Mouse (Mus musculus) forebrain, embryonic 13.5 days (tissue): Measurements from ENCODE around the gene Ctse. TPM values are rescaled to one million over a fixed set of nuclear protein-coding genes. Genes with fewer than 3 reads are reported as not detected.
A peak's percentile ranks its signal among the peaks of the same experiment; 100 is the strongest.

Experiments used
- ATAC-seq: fragments of 200-750 bp; cut with Nextera tagmentation; 2 replicates; pipeline ENCODE4 v1.8.0; 2017
- H3K27ac ChIP-seq: fragments of 300-500 bp; sonication (generic); 2 replicates; pipeline ENCODE4 v1.5.1; 2015; ENCODE audit warnings: inconsistent platforms, mild to moderate bottlenecking, moderate library complexity
- H3K27me3 ChIP-seq: fragments of 300-500 bp; sonication (generic); 2 replicates; pipeline ENCODE4 v1.6.1; 2015; ENCODE audit warnings: mild to moderate bottlenecking, inconsistent platforms
- H3K36me3 ChIP-seq: fragments of 300-500 bp; sonication (generic); 2 replicates; pipeline ENCODE4 v1.6.1; 2015; ENCODE audit warnings: mild to moderate bottlenecking, inconsistent platforms; ENCODE audit not compliant: poor library complexity, severe bottlenecking
- H3K4me1 ChIP-seq: fragments of 300-500 bp; sonication (generic); 2 replicates; pipeline ENCODE4 v1.6.1; 2015; ENCODE audit warnings: inconsistent platforms
- H3K4me2 ChIP-seq: fragments of 300-500 bp; sonication (generic); 2 replicates; pipeline ENCODE4 v1.6.1; 2015; ENCODE audit warnings: inconsistent platforms, mild to moderate bottlenecking, moderate library complexity
- H3K4me3 ChIP-seq: fragments of 300-500 bp; sonication (generic); 2 replicates; pipeline ENCODE4 v1.5.1; 2015; ENCODE audit warnings: mild to moderate bottlenecking, inconsistent platforms
- H3K9ac ChIP-seq: fragments of 300-500 bp; sonication (generic); 2 replicates; pipeline ENCODE4 v1.6.1; 2015; ENCODE audit warnings: mild to moderate bottlenecking, inconsistent platforms
- H3K9me3 ChIP-seq: fragments of 300-500 bp; sonication (generic); replicated peaks from 2 replicates; pipeline ENCODE4 v1.6.1; 2016; ENCODE audit warnings: inconsistent platforms
- WGBS: fragments of 180-500 bp; shearing (Covaris S2); methylation state at CpG from one replicate; pipeline ENCODE4 v1.1.7; 2015; 5-methylcytosine and 5-hydroxymethylcytosine counted together
- polyA plus RNA-seq: library from polyadenylated mRNA; unstranded; fragments of >200 nt; fragmentation: Nextera tagmentation; extraction: Ambion mirVana; gene quantifications from 2 replicates; pipeline ENCODE4 v1.2.1, GENCODE M21; 2015

Ctse gene
- polyA plus RNA-seq, 1 experiment from 2014 or later = not detected

DNA sequence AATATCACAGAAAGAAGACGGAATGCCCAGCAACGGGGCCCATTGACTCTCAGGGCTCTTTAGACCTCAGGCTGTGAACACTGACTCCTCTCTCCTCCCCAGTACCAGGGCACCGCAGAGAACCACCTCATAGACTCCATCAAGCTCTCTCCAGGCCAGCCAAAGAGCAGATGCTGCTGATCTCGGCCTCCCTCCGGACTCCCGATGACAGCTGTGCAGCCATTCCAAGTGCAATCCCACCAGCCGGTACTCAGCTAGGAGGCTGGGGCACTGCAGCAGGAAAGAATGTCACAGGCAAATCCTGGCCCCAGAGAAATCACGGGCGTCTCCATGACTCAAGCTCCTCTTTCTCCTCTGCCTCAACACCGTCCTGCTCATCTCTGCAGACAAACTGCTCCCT lies 73.4 kb downstream of the Ctse start:
- Histone ChIP-seq H3K36me3 (no peaks in the 10 kb centered on the region), H3K4me3 (no peak overlapping the region), H3K27me3 (no peaks in the 10 kb centered on the region), H3K9ac (no peak overlapping the region), H3K9me3 (no peaks in the 10 kb centered on the region), H3K27ac (no peak overlapping the region), H3K4me1 (no peaks in the 10 kb centered on the region), H3K4me2 (no peak overlapping the region)
- ATAC-seq = no peak
- 73% methylated on average over 10 of the region's 10 CpGs for WGBS

GRCm38 (mm10) chr1:131712386-131712785 lies 74.3 kb downstream of the Ctse start:
- peak; percentile 73 for ATAC-seq
- H3K4me1 ChIP-seq = no peaks in the 10 kb centered on the region
- WGBS = 42% methylated on average over 2 of the region's 2 CpGs
- H3K9me3 ChIP-seq = no peaks in the 10 kb centered on the region
- H3K4me3 ChIP-seq = no peak overlapping the region
- H3K36me3 ChIP-seq = no peaks in the 10 kb centered on the region
- no peak overlapping the region for H3K27ac ChIP-seq
- no peak overlapping the region for H3K4me2 ChIP-seq
- H3K9ac ChIP-seq = no peak overlapping the region
- H3K27me3 ChIP-seq = no peaks in the 10 kb centered on the region

DNA sequence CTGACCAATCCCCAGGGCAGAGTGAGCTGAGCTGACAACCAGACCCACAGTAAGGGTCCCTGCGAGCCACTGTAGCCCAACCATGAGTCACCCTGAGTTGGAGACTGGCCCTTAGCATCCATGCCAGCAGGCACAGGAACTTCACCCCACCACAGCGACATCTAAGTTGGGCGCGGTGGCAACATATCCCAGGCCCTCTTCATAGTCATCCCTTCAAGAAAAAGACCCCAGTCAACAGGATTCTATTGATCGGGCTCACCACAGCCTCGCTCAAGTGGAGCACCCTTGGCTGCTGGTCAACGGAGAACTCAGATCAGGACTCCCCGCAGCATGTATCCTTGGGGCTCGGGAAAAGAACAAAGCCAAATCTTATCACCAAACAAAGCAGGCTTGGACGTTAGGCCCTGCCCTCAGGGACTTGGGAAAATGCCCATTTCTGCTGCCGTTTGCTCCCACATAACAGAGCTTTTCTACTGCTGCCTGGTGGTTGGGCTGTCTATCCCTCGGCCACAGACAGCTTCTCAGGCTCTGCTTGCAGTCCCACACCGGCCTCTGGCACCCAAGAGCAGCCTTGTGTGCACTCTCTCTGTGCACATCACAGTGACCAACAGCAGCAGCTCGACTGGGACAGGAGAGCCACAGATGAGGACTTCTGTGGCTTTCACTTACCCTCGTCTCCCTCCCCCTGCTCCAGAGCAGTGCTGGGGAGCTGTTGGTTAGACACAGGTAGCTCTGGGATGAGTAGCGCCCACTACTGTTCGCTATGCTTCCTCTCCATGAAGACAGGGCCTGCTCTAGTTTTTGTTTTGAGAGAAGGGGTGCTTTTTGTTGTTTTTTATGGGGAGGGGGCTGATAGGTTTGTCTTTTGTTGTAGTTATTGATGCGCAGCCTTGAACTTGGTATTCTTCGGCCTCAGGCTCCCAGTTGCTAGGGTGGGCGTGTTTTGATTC lies 76.6 kb downstream of the Ctse start:
- no peak overlapping the region for H3K9ac ChIP-seq
- no peak overlapping the region for H3K4me2 ChIP-seq
- no peak overlapping the region for H3K4me3 ChIP-seq
- no peak for ATAC-seq
- 69% methylated on average over 20 of the region's 20 CpGs for WGBS
- H3K9me3 ChIP-seq = no peaks in the 10 kb centered on the region
- H3K36me3 ChIP-seq = no peaks in the 10 kb centered on the region
- H3K27me3 ChIP-seq = no peaks in the 10 kb centered on the region
- H3K4me1 ChIP-seq = 0 out of 2 replicates have a peak, but pooled peaks cover 3% of the 10 kb centered on the region
- H3K27ac ChIP-seq = no peak overlapping the region

- H3K4me3 ChIP-seq = no peak overlapping the region
- no peak overlapping the region for H3K4me2 ChIP-seq
- no peaks in the 10 kb centered on the region for H3K9me3 ChIP-seq
- no peak for ATAC-seq
- 49% methylated on average over 16 of the region's 16 CpGs for WGBS
- 0 out of 2 replicates have a peak, but pooled peaks cover 3% of the 10 kb centered on the region for H3K4me1 ChIP-seq
- no peak overlapping the region for H3K27ac ChIP-seq
- H3K27me3 ChIP-seq = no peaks in the 10 kb centered on the region
- no peak overlapping the region for H3K9ac ChIP-seq
- no peaks in the 10 kb centered on the region for H3K36me3 ChIP-seq
These were observed 81.0 kb downstream of the Ctse start for GRCm38 (mm10) chr1:131718952-131719694.

DNA sequence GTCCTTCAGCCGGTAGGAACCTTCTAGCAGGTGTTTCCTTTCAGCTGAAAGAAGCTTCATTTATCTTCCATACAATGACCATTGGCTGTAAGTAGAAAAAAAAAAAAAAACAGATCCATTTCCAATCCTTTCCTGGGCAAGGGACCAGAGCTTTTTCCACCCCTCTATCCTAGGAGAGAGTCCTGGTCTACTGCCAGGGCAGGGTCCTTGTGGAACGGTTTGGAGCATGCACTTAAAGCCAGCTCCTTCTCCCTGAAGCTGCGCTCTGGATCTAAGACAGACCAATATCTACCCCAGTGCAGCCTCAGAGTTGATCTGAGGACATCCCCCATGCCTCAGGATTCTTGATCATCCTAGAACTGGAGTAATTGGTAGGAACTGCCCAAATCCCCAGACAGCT lies 83.9 kb downstream of the Ctse start:
- H3K4me3 ChIP-seq = no peak overlapping the region
- H3K36me3 ChIP-seq = no peaks in the 10 kb centered on the region
- WGBS = 85% methylated on average over 3 of the region's 3 CpGs
- no peak overlapping the region for H3K4me2 ChIP-seq
- H3K9me3 ChIP-seq = no peaks in the 10 kb centered on the region
- ATAC-seq = no peak
- 0 out of 2 replicates have a peak, but pooled peaks cover 3% of the 10 kb centered on the region for H3K4me1 ChIP-seq
- no peaks in the 10 kb centered on the region for H3K27me3 ChIP-seq
- no peak overlapping the region for H3K27ac ChIP-seq
- H3K9ac ChIP-seq = no peak overlapping the region

DNA sequence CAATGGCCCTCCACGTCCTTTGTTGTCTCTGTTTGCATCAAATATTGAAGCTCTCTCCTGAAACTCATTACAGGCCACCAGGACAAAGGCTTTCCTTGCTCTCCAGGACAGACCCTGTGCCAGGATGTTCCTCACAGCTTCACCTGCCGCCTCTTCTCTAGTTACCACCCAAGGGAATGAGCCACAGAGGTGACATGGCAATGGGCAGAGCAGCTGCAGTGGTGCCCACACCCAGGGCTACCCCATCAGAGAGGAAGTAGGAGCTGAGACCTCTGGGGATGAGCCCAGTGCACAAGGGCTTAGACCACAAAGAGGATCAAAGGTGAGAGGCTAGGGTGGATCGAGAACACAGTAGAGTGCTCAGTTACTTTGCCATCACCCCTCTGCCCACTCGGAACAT lies 85.4 kb downstream of the Ctse start:
- H3K27me3 ChIP-seq = no peaks in the 10 kb centered on the region
- H3K4me1 ChIP-seq = 0 out of 2 replicates have a peak, but pooled peaks cover 3% of the 10 kb centered on the region
- H3K36me3 ChIP-seq = no peaks in the 10 kb centered on the region
- ATAC-seq = no peak
- H3K4me2 ChIP-seq = no peak overlapping the region
- no peak overlapping the region for H3K27ac ChIP-seq
- no peaks in the 10 kb centered on the region for H3K9me3 ChIP-seq
- WGBS = 50% methylated on average over 4 of the region's 4 CpGs
- no peak overlapping the region for H3K4me3 ChIP-seq
- H3K9ac ChIP-seq = no peak overlapping the region

Other genes starting within 250 kb of the Ctse start
- 14.5 and 16.8 TPM in 2 replicates for gene Srgap2, start 111.0 kb upstream of the Ctse start, polyA plus RNA-seq
- 3.7 and 4.3 TPM in 2 replicates for gene Fam72a, start 110.4 kb upstream of the Ctse start, polyA plus RNA-seq
- not detected in 2 replicates for gene Avpr1b, start 39.1 kb upstream of the Ctse start, polyA plus RNA-seq
- 0.40 and 0.62 TPM in 2 replicates for gene Rab7b, start 50.4 kb downstream of the Ctse start, polyA plus RNA-seq
- 0.05 and 0.06 TPM in 2 replicates for gene Slc26a9, start 105.7 kb downstream of the Ctse start, polyA plus RNA-seq
- gene Pm20d1, start 159.1 kb downstream of the Ctse start, polyA plus RNA-seq = 0.15 and 0.16 TPM in 2 replicates
- 10.5 and 11.3 TPM in 2 replicates for gene Slc41a1, start 189.2 kb downstream of the Ctse start, polyA plus RNA-seq
- 8.5 and 9.2 TPM in 2 replicates for gene Rab29, start 228.9 kb downstream of the Ctse start, polyA plus RNA-seq